Mouse (Mus musculus) midbrain, embryonic 13.5 days (tissue): ENCODE data around the gene Tspan4. TPM values are rescaled to one million over a fixed set of nuclear protein-coding genes. Genes with fewer than 3 reads are reported as not detected.

Source experiments
- ATAC-seq: fragments of 200-750 bp; cut with Nextera tagmentation; 2 replicates; pipeline ENCODE4 v1.8.0; 2017; ENCODE audit warnings: mild to moderate bottlenecking, moderate TSS enrichment, moderate library complexity
- H3K27ac ChIP-seq: fragments of 300-500 bp; sonication (generic); 2 replicates; pipeline ENCODE4 v1.5.1; 2015; ENCODE audit warnings: inconsistent platforms, mild to moderate bottlenecking, moderate library complexity
- H3K27me3 ChIP-seq: fragments of 300-500 bp; sonication (generic); 2 replicates; pipeline ENCODE4 v1.6.1; 2015; ENCODE audit warnings: mild to moderate bottlenecking, inconsistent platforms
- H3K36me3 ChIP-seq: fragments of 300-500 bp; sonication (generic); 2 replicates; pipeline ENCODE4 v1.6.1; 2015; ENCODE audit warnings: mild to moderate bottlenecking, inconsistent platforms
- H3K4me1 ChIP-seq: fragments of 300-500 bp; sonication (generic); replicated peaks from 2 replicates; pipeline ENCODE4 v1.6.1; 2015; ENCODE audit warnings: inconsistent platforms
- H3K4me2 ChIP-seq: fragments of 300-500 bp; sonication (generic); replicated peaks from 2 replicates; pipeline ENCODE4 v1.6.1; 2015; ENCODE audit warnings: moderate library complexity, mild to moderate bottlenecking, inconsistent platforms
- H3K4me3 ChIP-seq: fragments of 300-500 bp; sonication (generic); replicated peaks from 2 replicates; pipeline ENCODE4 v1.5.1; 2015; ENCODE audit warnings: mild to moderate bottlenecking, inconsistent platforms
- H3K9ac ChIP-seq: fragments of 300-500 bp; sonication (generic); replicated peaks from 2 replicates; pipeline ENCODE4 v1.6.1; 2015; ENCODE audit warnings: mild to moderate bottlenecking, inconsistent platforms
- H3K9me3 ChIP-seq: fragments of 300-500 bp; sonication (generic); 2 replicates; pipeline ENCODE4 v1.6.1; 2016; ENCODE audit warnings: mild to moderate bottlenecking, inconsistent platforms
- WGBS: fragments of 180-500 bp; shearing (Covaris S2); methylation state at CpG from one replicate; pipeline ENCODE4 v1.1.7; 2015; 5-methylcytosine and 5-hydroxymethylcytosine counted together
- polyA plus RNA-seq: library from polyadenylated mRNA; unstranded; fragments of >200 nt; fragmentation: Nextera tagmentation; extraction: Ambion mirVana; gene quantifications from 2 replicates; pipeline ENCODE4 v1.2.1, GENCODE M21; 2015

Tspan4 gene
- polyA plus RNA-seq, 1 experiment from 2014 or later = 23.6 TPM

GRCm38 (mm10) chr7:141472763-141473162 is 2.3 kb upstream of the Tspan4 start:
- no peak overlapping the region for H3K4me3 ChIP-seq
- peaks cover 51% of the 10 kb centered on the region for H3K4me1 ChIP-seq
- H3K27me3 ChIP-seq = peaks cover 22% of the 10 kb centered on the region
- no peak overlapping the region for H3K9ac ChIP-seq
- H3K9me3 ChIP-seq = no peaks in the 10 kb centered on the region
- 93% methylated on average over 6 of the region's 6 CpGs for WGBS
- peaks cover 31% of the 10 kb centered on the region for H3K36me3 ChIP-seq
- no peak overlapping the region for H3K27ac ChIP-seq
- no peak for ATAC-seq
- H3K4me2 ChIP-seq = no peak overlapping the region

GRCm38 (mm10) chr7:141474160-141474559 is 880 bp upstream of the Tspan4 start:
- no peak for ATAC-seq
- Histone ChIP-seq H3K27me3 (peaks cover 26% of the 10 kb centered on the region), H3K9ac (peak overlapping the region; percentile 84), H3K4me2 (peak overlapping the region; percentile 96), H3K4me1 (peaks cover 38% of the 10 kb centered on the region), H3K27ac (no peak overlapping the region), H3K4me3 (peak overlapping the region; percentile 86), H3K9me3 (no peaks in the 10 kb centered on the region), H3K36me3 (peaks cover 31% of the 10 kb centered on the region)
- 15% methylated on average over 5 of the region's 5 CpGs for WGBS

GRCm38 (mm10) chr7:141475805-141476158 is 742 bp downstream of the Tspan4 start:
- 3% methylated on average over 12 of the region's 12 CpGs for WGBS
- H3K4me2 ChIP-seq = peak overlapping the region; percentile 96
- peaks cover 20% of the 10 kb centered on the region for H3K36me3 ChIP-seq
- H3K9ac ChIP-seq = peak overlapping the region; percentile 84
- no peak overlapping the region for H3K27ac ChIP-seq
- peak overlapping the region; percentile 86 for H3K4me3 ChIP-seq
- H3K9me3 ChIP-seq = no peaks in the 10 kb centered on the region
- no peak; the same call in 1 of the 2 replicates for ATAC-seq
- H3K27me3 ChIP-seq = peaks cover 30% of the 10 kb centered on the region
- H3K4me1 ChIP-seq = peaks cover 26% of the 10 kb centered on the region

GRCm38 (mm10) chr7:141476226-141476980 is 1.4 kb downstream of the Tspan4 start:
- WGBS = 3% methylated on average over 11 of the region's 17 CpGs
- peak overlapping the region; percentile 86 for H3K4me3 ChIP-seq

GRCm38 (mm10) chr7:141476981-141477370 is 1.9 kb downstream of the Tspan4 start:
- Histone ChIP-seq H3K4me3 (no peak overlapping the region), H3K27me3 (peaks cover 30% of the 10 kb centered on the region), H3K9ac (no peak overlapping the region), H3K9me3 (no peaks in the 10 kb centered on the region), H3K4me1 (peaks cover 38% of the 10 kb centered on the region), H3K4me2 (peak overlapping the region; percentile 96), H3K27ac (no peak overlapping the region), H3K36me3 (peaks cover 10% of the 10 kb centered on the region)
- ATAC-seq = no peak
- 24% methylated on average over 7 of the region's 7 CpGs for WGBS

More at GRCm38 (mm10) chr7:141476226-141476980, 1.4 kb downstream of the Tspan4 start:
- Histone ChIP-seq H3K27ac (no peak overlapping the region), H3K9me3 (no peaks in the 10 kb centered on the region), H3K4me1 (peaks cover 32% of the 10 kb centered on the region), H3K9ac (no peak overlapping the region), H3K4me2 (peak overlapping the region; percentile 96), H3K36me3 (peaks cover 14% of the 10 kb centered on the region), H3K27me3 (peaks cover 30% of the 10 kb centered on the region)
- ATAC-seq = 0 out of 2 replicates have a peak, but pooled peaks have one; percentile 15

GRCm38 (mm10) chr7:141477578-141478269 is 2.7 kb downstream of the Tspan4 start:
- WGBS = 71% methylated on average over 4 of the region's 4 CpGs
- H3K4me3 ChIP-seq = no peak overlapping the region
- ATAC-seq = no peak
- H3K4me1 ChIP-seq = peaks cover 45% of the 10 kb centered on the region
- H3K27me3 ChIP-seq = peaks cover 34% of the 10 kb centered on the region
- H3K4me2 ChIP-seq = no peak overlapping the region
- H3K36me3 ChIP-seq = peaks cover 2% of the 10 kb centered on the region
- no peaks in the 10 kb centered on the region for H3K9me3 ChIP-seq
- no peak overlapping the region for H3K9ac ChIP-seq
- H3K27ac ChIP-seq = no peak overlapping the region

- 76% methylated on average over 5 of the region's 5 CpGs for WGBS
- peaks cover 49% of the 10 kb centered on the region for H3K4me1 ChIP-seq
Measured at GRCm38 (mm10) chr7:141478270-141478748, 3.3 kb downstream of the Tspan4 start.

GRCm38 (mm10) chr7:141480842-141481497 is 5.9 kb downstream of the Tspan4 start:
- Histone ChIP-seq H3K27ac (no peak overlapping the region; the same call in 1 of the 2 replicates), H3K9me3 (no peaks in the 10 kb centered on the region), H3K36me3 (no peaks in the 10 kb centered on the region), H3K4me3 (peak overlapping the region; percentile 62), H3K4me2 (peak overlapping the region; percentile 92), H3K27me3 (peaks cover 39% of the 10 kb centered on the region), H3K4me1 (peaks cover 35% of the 10 kb centered on the region), H3K9ac (peak overlapping the region; percentile 75; the same call in 1 of the 2 replicates)
- WGBS = 6% methylated on average over 10 of the region's 10 CpGs
- ATAC-seq = peak; percentile 55

More at GRCm38 (mm10) chr7:141478270-141478748, 3.3 kb downstream of the Tspan4 start:
- Histone ChIP-seq H3K4me2 (no peak overlapping the region), H3K27ac (no peak overlapping the region), H3K4me3 (no peak overlapping the region), H3K36me3 (no peaks in the 10 kb centered on the region), H3K27me3 (peaks cover 40% of the 10 kb centered on the region), H3K9ac (no peak overlapping the region), H3K9me3 (no peaks in the 10 kb centered on the region)
- ATAC-seq = no peak

- Histone ChIP-seq H3K9ac (peak overlapping the region; percentile 75), H3K27ac (peak overlapping the region; percentile 60), H3K36me3 (no peaks in the 10 kb centered on the region), H3K4me3 (peak overlapping the region; percentile 62), H3K4me2 (peak overlapping the region; percentile 92), H3K4me1 (peaks cover 29% of the 10 kb centered on the region), H3K27me3 (peaks cover 31% of the 10 kb centered on the region), H3K9me3 (no peaks in the 10 kb centered on the region)
- under 1% methylated on average over 80 of the region's 81 CpGs for WGBS
- peak; percentile 73 for ATAC-seq
Measured at GRCm38 (mm10) chr7:141481498-141482401, 6.7 kb downstream of the Tspan4 start.

GRCm38 (mm10) chr7:141482531-141483024 is 7.5 kb downstream of the Tspan4 start:
- Histone ChIP-seq H3K9ac (peak overlapping the region; percentile 75), H3K27ac (peak overlapping the region; percentile 56; the same call in 1 of the 2 replicates), H3K4me2 (peak overlapping the region; percentile 92), H3K9me3 (no peaks in the 10 kb centered on the region), H3K4me3 (peak overlapping the region; percentile 62), H3K36me3 (no peaks in the 10 kb centered on the region), H3K4me1 (peaks cover 27% of the 10 kb centered on the region), H3K27me3 (peaks cover 23% of the 10 kb centered on the region)
- 2% methylated on average over 11 of the region's 11 CpGs for whole genome bisulfite sequencing
- ATAC-seq = no peak
